Mouse (Mus musculus): ENCODE measurements around the gene Nat14.

- TF ChIP-seq CTCF (IDR thresholded peaks at IDR 0.05; ENCODE audit: low read depth) (no peak), EP300 (IDR thresholded peaks at IDR 0.05; ENCODE audit: low read depth) (no peak)
These were observed 26.6 kb upstream of the Nat14 start for GRCm38 (mm10) chr7:4895186-4895585.
